Mouse (Mus musculus): Measurements from ENCODE around the gene Mansc1. TPM values are rescaled to one million over a fixed set of nuclear protein-coding genes. Genes with fewer than 3 reads are reported as not detected.
"Not testable (repeated sequence)": the region's sequence is repeated elsewhere in the genome, so short reads cannot be mapped to it uniquely, and the experiment has no call there.

Gene Mansc1
- 6.2 and 7.6 TPM in 2 replicates for polyA plus RNA-seq (2015; fragmentation: Nextera tagmentation; extraction: Ambion mirVana)

DNA sequence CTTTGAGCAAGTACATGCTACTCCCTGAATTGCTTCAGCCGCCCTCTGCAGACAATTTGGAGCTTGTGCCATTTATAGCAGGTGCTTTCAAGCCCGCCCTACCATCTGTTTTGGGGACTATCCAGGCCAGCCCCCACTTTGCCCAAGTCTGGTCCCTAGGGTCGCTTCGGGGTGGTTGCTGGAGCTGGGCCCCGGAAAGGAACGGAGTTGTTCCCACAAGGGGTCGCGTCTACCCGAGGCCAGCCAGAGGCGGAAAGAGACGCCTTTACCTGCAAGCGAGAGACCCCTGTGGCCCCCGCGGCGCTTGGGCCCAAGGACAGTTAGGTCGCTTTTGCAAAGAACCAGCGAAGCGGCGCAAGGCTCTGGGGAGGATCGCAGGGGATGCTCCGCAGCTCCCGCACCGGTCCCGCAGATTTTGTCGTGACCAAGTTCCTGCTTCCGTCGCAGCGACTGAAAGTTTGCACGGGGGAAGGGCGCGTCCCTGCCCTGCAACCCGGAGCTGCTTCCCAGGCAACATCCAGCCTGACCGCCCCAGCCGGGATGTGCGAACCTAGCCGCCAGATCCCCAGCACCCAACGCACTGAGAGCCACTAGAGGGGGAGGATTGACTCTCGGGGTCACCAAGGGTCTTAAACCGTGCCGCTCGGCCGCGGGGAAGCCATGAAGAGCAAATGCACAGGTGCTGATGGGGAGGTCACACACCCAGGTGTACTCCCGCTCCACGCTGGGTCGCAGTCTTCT, at the start of gene Mansc1:
Gene Mansc1, minus strand, starts transcription at position 542 of the 741 bp plus-strand sequence.
- H3K27ac ChIP-seq (ENCODE audit: low read length): peak within 1 kb of the TSS; percentile 48
- 1% methylated on average over 46 of the region's 46 CpGs for WGBS
- peak within 1 kb of the TSS; percentile 78 for H3K9ac ChIP-seq (ENCODE audit: low read depth, low read length)
- ATAC-seq: peak; percentile 78
- H3K4me1 ChIP-seq (ENCODE audit: control insufficient read depth, insufficient read depth, low read length): peaks cover 7% of the 10 kb centered on the region; the same call in 1 of the 2 replicates
- peak within 1 kb of the TSS; percentile 70 for H3K4me3 ChIP-seq (ENCODE audit: low read length)
- H3K9me3 ChIP-seq (ENCODE audit: control insufficient read depth, low read length): no peaks in the 10 kb centered on the region
- H3K36me3 ChIP-seq (ENCODE audit: control insufficient read depth, insufficient read depth, low read length): no peaks in the 10 kb centered on the region
- peak within 1 kb of the TSS; percentile 96 for H3K4me2 ChIP-seq (ENCODE audit: low read depth, low read length)
- no peaks in the 10 kb centered on the region for H3K27me3 ChIP-seq (replicated peaks; ENCODE audit: control insufficient read depth, insufficient read depth, low read length)

DNA sequence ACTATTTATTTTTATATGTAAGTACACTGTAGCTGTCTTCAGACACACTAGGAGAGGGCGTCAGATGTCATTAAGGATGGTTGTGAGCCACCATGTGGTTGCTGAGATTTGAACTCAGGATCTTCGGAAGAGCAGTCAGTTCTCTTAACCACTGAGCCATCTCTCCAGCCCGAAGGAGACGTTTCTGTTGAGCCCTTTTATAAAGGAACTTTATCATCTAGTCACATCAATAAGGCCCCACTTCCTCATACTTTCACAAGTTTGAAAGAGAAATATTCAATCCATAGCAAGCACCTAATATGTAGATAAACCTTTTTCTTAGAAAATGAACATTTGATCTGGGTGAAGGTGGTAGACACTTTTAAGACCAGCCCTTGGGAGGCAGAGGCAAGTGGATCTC, 47.0 kb upstream of the Mansc1 start:
- not testable (repeated sequence) for H3K4me1 ChIP-seq (ENCODE audit: control insufficient read depth, insufficient read depth, low read length)

DNA sequence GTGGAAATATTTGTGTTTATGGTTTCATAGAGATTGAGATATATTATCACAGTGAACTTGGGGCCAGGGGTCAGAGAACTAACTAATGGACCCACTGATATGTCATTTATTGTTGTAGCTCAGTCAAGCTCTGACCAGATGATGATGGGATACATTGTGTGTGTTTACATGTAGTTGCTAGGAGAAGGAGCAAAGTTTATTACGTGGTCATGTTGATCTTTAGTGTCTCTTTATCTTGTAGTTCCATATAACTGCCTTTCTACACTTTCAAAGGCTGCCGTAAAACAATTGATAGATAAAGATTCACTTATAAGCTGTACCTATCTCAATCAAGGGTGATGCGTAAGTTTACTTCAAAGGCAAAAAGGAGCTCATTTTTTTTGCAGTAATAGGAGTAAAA, 45.7 kb upstream of the Mansc1 start:
- Histone ChIP-seq H3K4me1 (ENCODE audit: control insufficient read depth, insufficient read depth, low read length) (peaks cover 6% of the 10 kb centered on the region), H3K4me3 (ENCODE audit: low read length) (no peak overlapping the region), H3K36me3 (ENCODE audit: control insufficient read depth, insufficient read depth, low read length) (no peaks in the 10 kb centered on the region), H3K27ac (ENCODE audit: low read length) (no peak overlapping the region; the same call in 1 of the 2 replicates), H3K9me3 (ENCODE audit: control insufficient read depth, low read length) (no peaks in the 10 kb centered on the region), H3K9ac (ENCODE audit: low read depth, low read length) (no peak overlapping the region), H3K27me3 (replicated peaks; ENCODE audit: control insufficient read depth, insufficient read depth, low read length) (no peaks in the 10 kb centered on the region), H3K4me2 (ENCODE audit: low read depth, low read length) (no peak overlapping the region)
- WGBS: 49% methylated on average over 3 of the region's 3 CpGs
- ATAC-seq: peak; percentile 97

More for the DNA sequence above, 47.0 kb upstream of the Mansc1 start:
- H3K4me2 ChIP-seq (ENCODE audit: low read depth, low read length); ATAC-seq; H3K27me3 ChIP-seq (replicated peaks; ENCODE audit: control insufficient read depth, insufficient read depth, low read length); H3K4me3 ChIP-seq (ENCODE audit: low read length); H3K27ac ChIP-seq (ENCODE audit: low read length); H3K9me3 ChIP-seq (ENCODE audit: control insufficient read depth, low read length); H3K9ac ChIP-seq (ENCODE audit: low read depth, low read length); H3K36me3 ChIP-seq (ENCODE audit: control insufficient read depth, insufficient read depth, low read length): not testable (repeated sequence)
- 82% methylated on average over 4 of the region's 4 CpGs for WGBS

DNA sequence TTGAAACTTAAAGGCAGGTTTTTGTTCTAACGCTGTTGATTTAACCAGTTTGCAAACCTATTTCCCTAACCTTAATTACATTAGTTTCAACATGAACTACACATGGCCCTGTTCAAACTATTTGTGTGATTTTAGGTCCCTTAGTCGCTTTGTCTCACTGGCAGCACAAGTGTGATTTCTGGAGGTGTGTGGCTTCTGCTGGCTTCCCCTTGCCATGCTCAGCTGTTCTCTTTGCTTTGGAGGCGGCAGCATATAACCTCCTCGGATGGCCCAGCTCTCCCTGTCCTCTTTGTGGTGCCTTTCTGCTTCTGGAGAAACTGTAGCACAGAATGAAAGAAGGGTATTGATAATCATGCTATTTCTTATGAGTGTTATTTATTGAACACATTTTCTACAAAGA, 45.2 kb upstream of the Mansc1 start:
- no peak; the same call in none of the 2 replicates for ATAC-seq
- 56% methylated on average over 4 of the region's 4 CpGs for WGBS
- H3K4me1 ChIP-seq (ENCODE audit: control insufficient read depth, insufficient read depth, low read length): peaks cover 6% of the 10 kb centered on the region
- H3K9me3 ChIP-seq (ENCODE audit: control insufficient read depth, low read length): no peaks in the 10 kb centered on the region
- H3K9ac ChIP-seq (ENCODE audit: low read depth, low read length): no peak overlapping the region
- H3K4me2 ChIP-seq (ENCODE audit: low read depth, low read length): no peak overlapping the region
- peak overlapping the region; percentile 65 for H3K27ac ChIP-seq (ENCODE audit: low read length)
- H3K27me3 ChIP-seq (replicated peaks; ENCODE audit: control insufficient read depth, insufficient read depth, low read length): no peaks in the 10 kb centered on the region
- H3K4me3 ChIP-seq (ENCODE audit: low read length): no peak overlapping the region
- no peaks in the 10 kb centered on the region for H3K36me3 ChIP-seq (ENCODE audit: control insufficient read depth, insufficient read depth, low read length)

DNA sequence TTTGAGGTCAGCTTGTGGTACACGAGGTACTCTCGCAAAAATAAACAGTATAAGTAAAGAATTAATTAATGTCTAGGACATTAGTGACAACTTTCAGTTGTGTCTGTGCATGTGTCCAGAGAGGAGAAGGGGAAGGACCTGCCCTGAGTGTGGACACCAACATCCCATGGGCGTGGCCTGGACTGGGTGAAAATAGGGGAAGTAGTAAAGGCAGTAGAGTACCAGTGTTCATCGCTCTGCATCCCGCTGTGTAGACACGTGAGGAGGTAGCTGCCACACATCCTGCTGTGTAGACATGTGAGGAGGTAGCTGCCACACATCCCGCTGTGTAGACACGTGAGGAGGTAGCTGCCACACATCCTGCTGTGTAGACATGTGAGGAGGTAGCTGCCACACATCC, 41.4 kb upstream of the Mansc1 start:
- ATAC-seq: not testable (repeated sequence)
- WGBS: 88% methylated on average over 8 of the region's 8 CpGs

DNA sequence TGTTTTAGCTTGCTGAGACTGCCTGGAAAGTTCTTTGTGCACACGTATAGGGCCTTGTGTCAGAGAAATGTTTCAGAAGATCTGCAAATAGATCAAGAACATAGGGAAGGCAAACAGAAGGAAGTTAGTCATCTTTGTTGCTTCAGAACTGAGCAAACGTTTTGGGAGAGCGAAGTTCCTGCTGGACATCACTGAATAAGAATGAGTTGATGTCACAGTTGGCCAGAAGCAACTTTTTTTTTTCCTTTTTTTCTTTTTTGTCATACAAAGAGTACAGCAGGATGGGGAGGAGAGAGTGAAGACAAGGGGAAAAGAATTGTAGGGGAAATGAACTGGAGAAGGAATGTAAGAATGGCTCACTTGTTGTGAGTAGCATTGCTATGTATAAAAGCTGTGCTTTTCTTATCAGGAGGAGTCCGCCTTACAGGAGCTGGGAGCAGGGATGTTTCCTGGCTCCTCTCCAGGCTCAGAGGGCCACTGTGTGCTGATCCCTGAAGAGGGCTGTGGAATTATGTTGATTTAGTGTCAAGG, 38.7 kb upstream of the Mansc1 start:
- Histone ChIP-seq H3K4me3 (ENCODE audit: low read length) (no peak overlapping the region), H3K36me3 (ENCODE audit: control insufficient read depth, insufficient read depth, low read length) (no peaks in the 10 kb centered on the region), H3K9ac (ENCODE audit: low read depth, low read length) (no peak overlapping the region), H3K4me2 (ENCODE audit: low read depth, low read length) (no peak overlapping the region), H3K27me3 (replicated peaks; ENCODE audit: control insufficient read depth, insufficient read depth, low read length) (no peaks in the 10 kb centered on the region), H3K4me1 (ENCODE audit: control insufficient read depth, insufficient read depth, low read length) (peaks cover 8% of the 10 kb centered on the region), H3K27ac (ENCODE audit: low read length) (0 out of 2 replicates have a peak overlapping the region, but pooled peaks have one; percentile 7), H3K9me3 (ENCODE audit: control insufficient read depth, low read length) (no peaks in the 10 kb centered on the region)
- 32% methylated on average over 4 of the region's 4 CpGs for WGBS
- peak; percentile 67 for ATAC-seq

More for the DNA sequence above, 41.4 kb upstream of the Mansc1 start:
- not testable (repeated sequence) for H3K36me3 ChIP-seq (ENCODE audit: control insufficient read depth, insufficient read depth, low read length); H3K9ac ChIP-seq (ENCODE audit: low read depth, low read length); H3K4me3 ChIP-seq (ENCODE audit: low read length); H3K4me2 ChIP-seq (ENCODE audit: low read depth, low read length); H3K27me3 ChIP-seq (replicated peaks; ENCODE audit: control insufficient read depth, insufficient read depth, low read length); H3K27ac ChIP-seq (ENCODE audit: low read length); H3K9me3 ChIP-seq (ENCODE audit: control insufficient read depth, low read length)
- H3K4me1 ChIP-seq (ENCODE audit: control insufficient read depth, insufficient read depth, low read length): peaks cover 14% of the 10 kb centered on the region

DNA sequence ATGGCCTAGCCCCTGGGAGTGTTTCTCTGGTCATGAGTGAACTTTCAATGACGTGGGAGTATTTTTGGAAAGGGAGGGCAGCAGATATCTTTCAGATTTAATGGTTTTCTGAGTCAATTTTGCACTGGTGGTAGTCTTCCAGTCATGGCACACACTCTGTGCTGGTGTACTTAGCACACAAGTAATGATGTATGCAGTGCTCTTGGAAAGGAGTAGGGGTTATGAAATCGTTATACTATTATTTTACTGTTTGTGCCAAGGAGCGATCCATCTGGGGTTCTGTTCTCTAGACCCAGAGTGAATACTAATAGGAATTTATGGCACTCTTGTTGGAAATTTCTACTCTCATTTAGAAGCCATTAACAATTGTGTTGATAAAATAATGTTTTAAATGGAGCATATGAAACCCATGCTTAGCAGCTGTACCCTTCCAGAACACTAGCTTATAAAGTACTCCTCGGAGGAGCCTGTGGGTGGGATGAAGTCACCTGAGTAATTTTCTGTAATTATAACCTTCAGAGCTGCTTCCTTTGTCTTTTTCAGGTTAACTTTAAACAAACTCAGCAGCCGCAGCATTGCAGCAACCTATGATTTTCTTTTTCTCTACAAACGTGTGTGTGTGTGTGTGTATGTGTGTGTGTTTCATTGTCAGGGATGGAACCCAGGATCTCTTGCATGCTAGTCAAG, 37.0 kb upstream of the Mansc1 start:
- Histone ChIP-seq H3K4me3 (ENCODE audit: low read length) (no peak overlapping the region), H3K4me1 (ENCODE audit: control insufficient read depth, insufficient read depth, low read length) (peaks cover 10% of the 10 kb centered on the region), H3K9me3 (ENCODE audit: control insufficient read depth, low read length) (no peaks in the 10 kb centered on the region), H3K27ac (ENCODE audit: low read length) (no peak overlapping the region), H3K36me3 (ENCODE audit: control insufficient read depth, insufficient read depth, low read length) (no peaks in the 10 kb centered on the region), H3K4me2 (ENCODE audit: low read depth, low read length) (no peak overlapping the region), H3K9ac (ENCODE audit: low read depth, low read length) (no peak overlapping the region), H3K27me3 (replicated peaks; ENCODE audit: control insufficient read depth, insufficient read depth, low read length) (no peaks in the 10 kb centered on the region)
- WGBS: 74% methylated on average over 6 of the region's 6 CpGs
- no peak for ATAC-seq

DNA sequence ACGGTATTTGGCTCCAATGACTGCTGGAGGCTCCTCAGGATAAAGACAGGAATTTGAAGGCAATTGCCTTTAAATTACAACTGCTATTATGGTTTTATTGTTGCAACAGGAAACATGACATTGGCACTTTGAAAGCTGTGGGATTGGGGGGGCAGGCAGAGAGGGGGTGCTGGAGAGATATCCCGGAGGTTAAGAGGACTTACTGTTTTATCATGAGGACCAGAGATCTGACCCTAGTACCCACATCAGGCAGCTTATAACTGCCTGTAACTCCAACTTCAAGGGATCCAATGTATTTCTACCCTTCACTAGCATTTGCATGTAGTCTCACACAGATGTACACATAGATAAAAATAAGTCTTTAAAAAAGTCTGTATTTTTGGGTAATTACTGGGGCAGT, 36.2 kb upstream of the Mansc1 start:
- H3K9ac ChIP-seq (ENCODE audit: low read depth, low read length): no peak overlapping the region

DNA sequence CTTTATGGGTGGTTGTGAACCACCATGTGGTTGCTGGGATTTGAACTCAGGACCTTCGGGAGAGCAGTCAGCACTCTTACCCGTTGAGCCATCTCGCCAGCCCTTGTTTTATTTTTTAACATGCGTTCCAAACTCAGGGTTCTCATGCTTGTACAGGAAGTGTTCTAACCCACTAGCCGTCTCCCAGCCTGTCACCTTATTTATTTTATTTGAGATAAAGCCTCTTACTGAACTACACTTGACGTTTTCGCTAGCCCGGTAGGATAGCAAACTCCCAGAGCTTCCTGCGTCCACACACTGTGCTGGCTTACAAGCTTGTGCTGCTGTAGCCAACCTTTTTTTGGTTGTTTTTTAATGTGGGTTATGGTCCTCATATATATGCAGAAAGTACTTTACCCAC, 33.5 kb upstream of the Mansc1 start:
- Histone ChIP-seq H3K9ac (ENCODE audit: low read depth, low read length) (no peak overlapping the region), H3K9me3 (ENCODE audit: control insufficient read depth, low read length) (no peaks in the 10 kb centered on the region), H3K27me3 (replicated peaks; ENCODE audit: control insufficient read depth, insufficient read depth, low read length) (no peaks in the 10 kb centered on the region), H3K4me3 (ENCODE audit: low read length) (no peak overlapping the region), H3K4me2 (ENCODE audit: low read depth, low read length) (no peak overlapping the region), H3K27ac (ENCODE audit: low read length) (no peak overlapping the region), H3K36me3 (ENCODE audit: control insufficient read depth, insufficient read depth, low read length) (no peaks in the 10 kb centered on the region), H3K4me1 (ENCODE audit: control insufficient read depth, insufficient read depth, low read length) (peaks cover 6% of the 10 kb centered on the region)
- WGBS: 65% methylated on average over 9 of the region's 9 CpGs
- no peak for ATAC-seq

More for the DNA sequence above, 36.2 kb upstream of the Mansc1 start:
- WGBS: 69% methylated on average over 2 of the region's 2 CpGs
- H3K9me3 ChIP-seq (ENCODE audit: control insufficient read depth, low read length): no peaks in the 10 kb centered on the region
- no peaks in the 10 kb centered on the region for H3K27me3 ChIP-seq (replicated peaks; ENCODE audit: control insufficient read depth, insufficient read depth, low read length)
- no peak for ATAC-seq
- no peak overlapping the region for H3K4me3 ChIP-seq (ENCODE audit: low read length)
- no peak overlapping the region for H3K4me2 ChIP-seq (ENCODE audit: low read depth, low read length)
- peaks cover 10% of the 10 kb centered on the region for H3K4me1 ChIP-seq (ENCODE audit: control insufficient read depth, insufficient read depth, low read length)
- no peak overlapping the region for H3K27ac ChIP-seq (ENCODE audit: low read length)
- H3K36me3 ChIP-seq (ENCODE audit: control insufficient read depth, insufficient read depth, low read length): no peaks in the 10 kb centered on the region
